Mouse (Mus musculus) bone marrow, adult 2 months (tissue): ENCODE data around the gene Dsn1. TPM values are rescaled to one million over a fixed set of nuclear protein-coding genes. Genes with fewer than 3 reads are reported as not detected.

Experiments
- H3K27ac ChIP-seq: fragments of 200-500 bp; 2 replicates; pipeline ENCODE4 v1.5.1; 2012; ENCODE audit warnings: low read depth, mild to moderate bottlenecking, control low read depth, inconsistent platforms, low read length; ENCODE audit not compliant: control insufficient read depth, poor library complexity, insufficient read depth
- H3K4me1 ChIP-seq: fragments of 200-500 bp; 2 replicates; pipeline ENCODE4 v1.6.1; 2011; ENCODE audit warnings: low read length; ENCODE audit not compliant: control insufficient read depth, insufficient read depth
- H3K4me3 ChIP-seq: fragments of 200-500 bp; replicated peaks from 2 replicates; pipeline ENCODE3; 2011; ENCODE audit warnings: mild to moderate bottlenecking, low read depth, low read length, control low read depth; ENCODE audit not compliant: control insufficient read depth
- CTCF ChIP-seq: fragments of 200-500 bp; IDR thresholded peaks from 2 replicates; pipeline ENCODE4 v1.5.1; 2011; ENCODE audit warnings: low read length, control low read depth; ENCODE audit not compliant: control insufficient read depth, insufficient read depth
- POLR2A ChIP-seq: fragments of 200-500 bp; IDR thresholded peaks from 2 replicates; pipeline ENCODE4 v1.6.1; 2011; ENCODE audit warnings: low read depth, mild to moderate bottlenecking, control low read depth, low read length, borderline replicate concordance; ENCODE audit not compliant: control insufficient read depth
- WGBS: fragments of 180-500 bp; shearing (Covaris S2); methylation state at CpG from one replicate; pipeline ENCODE4 v1.1.7; 2018; 5-methylcytosine and 5-hydroxymethylcytosine counted together
- polyA plus RNA-seq: library from polyadenylated mRNA; stranded (reverse); fragments of >200 nt; gene quantifications from 2 replicates; pipeline ENCODE4 v1.2.4, GENCODE M21; 2011; ENCODE audit warnings: low replicate concordance; ENCODE audit not compliant: missing spikeins, insufficient read depth, insufficient read length

Gene Dsn1
- polyA plus RNA-seq, 1 experiment = 17.2 TPM

DNA sequence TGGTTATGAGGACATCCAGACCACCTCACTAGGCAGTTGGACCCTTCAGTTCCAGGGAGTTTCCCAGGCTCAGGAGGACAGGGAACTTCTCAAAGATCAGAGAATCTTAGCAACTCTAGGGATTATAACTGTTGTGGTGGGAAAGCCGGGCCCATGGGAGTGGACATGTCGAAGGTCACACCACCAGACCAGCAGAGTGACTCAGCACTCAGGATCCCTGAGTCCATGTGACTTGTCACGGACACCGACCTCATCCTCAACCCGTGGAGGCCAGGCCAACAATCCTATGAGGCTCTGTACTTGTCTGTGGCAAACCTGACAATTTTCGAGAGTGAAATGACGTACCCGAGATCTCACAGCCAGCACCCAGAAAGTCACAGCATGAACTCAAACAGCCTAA, 29.4 kb upstream of the Dsn1 start:
- Histone ChIP-seq H3K27ac (no peak overlapping the region), H3K4me3 (no peak overlapping the region), H3K4me1 (no peaks in the 10 kb centered on the region; the same call in 1 of the 2 replicates)
- TF ChIP-seq CTCF (no peak), POLR2A (no peak)
- WGBS = 81% methylated on average over 8 of the region's 8 CpGs

DNA sequence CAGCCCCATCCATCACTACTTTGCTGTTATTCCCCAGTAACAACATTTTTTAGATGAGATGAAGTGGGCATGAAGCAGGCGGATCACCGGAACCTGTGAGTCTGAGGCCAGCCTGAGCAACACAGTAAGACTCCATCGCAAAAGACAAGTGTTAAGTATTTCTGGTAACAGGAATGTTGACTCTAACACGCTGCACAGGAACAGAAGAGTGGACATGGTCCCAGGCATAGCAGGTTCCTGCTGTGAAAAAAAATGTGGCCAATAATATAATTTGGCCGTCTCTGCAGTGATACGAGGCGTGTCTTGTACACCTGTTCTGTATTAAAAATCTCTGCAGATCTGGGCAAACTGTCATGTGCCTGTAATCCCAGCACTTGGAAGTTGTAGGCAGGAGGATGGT, 28.4 kb upstream of the Dsn1 start:
- no peaks in the 10 kb centered on the region; the same call in 1 of the 2 replicates for H3K4me1 ChIP-seq
- H3K4me3 ChIP-seq = no peak overlapping the region
- H3K27ac ChIP-seq = no peak overlapping the region
- TF ChIP-seq CTCF (no peak), POLR2A (no peak)
- WGBS = 90% methylated on average over 7 of the region's 7 CpGs

- no peaks in the 10 kb centered on the region; the same call in 1 of the 2 replicates for H3K4me1 ChIP-seq
- H3K27ac ChIP-seq = no peak overlapping the region
- TF ChIP-seq CTCF (peak; percentile 91), POLR2A (no peak)
- WGBS = 37% methylated on average over 9 of the region's 9 CpGs
- H3K4me3 ChIP-seq = no peak overlapping the region
Measured at GRCm38 (mm10) chr2:157030804-157031203, 23.9 kb upstream of the Dsn1 start.

DNA sequence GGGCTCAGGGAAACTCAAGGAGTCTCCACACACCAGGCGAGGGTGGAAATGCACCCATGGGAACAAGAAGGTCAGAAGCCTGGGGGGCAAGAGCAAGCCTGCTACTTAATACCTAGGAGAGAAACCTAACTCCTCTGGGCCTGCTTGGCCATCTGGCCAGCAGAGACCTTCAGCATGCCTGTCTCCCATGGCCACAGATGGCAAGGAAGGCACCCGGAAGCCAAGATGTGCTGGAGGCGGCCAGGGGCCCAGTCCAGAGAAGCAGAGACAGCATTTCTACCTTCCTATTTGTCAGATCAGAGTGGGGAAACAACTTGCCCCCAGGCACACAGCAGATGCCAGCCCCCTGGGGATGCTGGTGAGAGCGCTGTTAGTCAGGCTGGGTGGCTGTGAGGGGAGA, 21.3 kb upstream of the Dsn1 start:
- 94% methylated on average over 4 of the region's 4 CpGs for WGBS
- H3K4me3 ChIP-seq = no peak overlapping the region
- TF ChIP-seq POLR2A (no peak), CTCF (no peak)
- H3K27ac ChIP-seq = no peak overlapping the region
- no peaks in the 10 kb centered on the region; the same call in 1 of the 2 replicates for H3K4me1 ChIP-seq

- peak overlapping the region; percentile 4 for H3K4me3 ChIP-seq
- TF ChIP-seq CTCF = no peak
- H3K27ac ChIP-seq = peak overlapping the region; percentile 48; the same call in 1 of the 2 replicates
- no peaks in the 10 kb centered on the region; the same call in 1 of the 2 replicates for H3K4me1 ChIP-seq
- WGBS = 40% methylated on average over 21 of the region's 21 CpGs
Measured at GRCm38 (mm10) chr2:157027106-157028008, 20.4 kb upstream of the Dsn1 start.

DNA sequence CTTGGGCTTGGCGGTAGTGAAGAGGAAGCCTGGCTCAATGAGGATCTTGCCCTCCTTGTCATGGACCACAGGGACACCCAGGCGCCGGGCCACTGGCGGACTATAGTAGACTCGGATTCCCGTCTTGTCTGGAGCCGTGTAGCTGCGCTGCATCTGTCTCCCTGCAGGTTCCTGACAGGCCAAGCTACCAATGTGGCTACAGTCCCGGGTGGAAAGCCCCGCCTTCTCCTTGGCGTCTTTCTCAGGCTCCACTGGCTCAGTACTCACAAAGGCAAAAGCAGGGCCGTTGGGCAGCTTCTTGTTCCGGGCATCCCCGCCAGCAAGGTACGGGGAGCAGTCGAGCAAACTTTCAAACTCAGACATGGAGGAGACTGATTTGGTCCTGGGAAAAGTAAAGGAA, 14.2 kb upstream of the Dsn1 start:
- H3K4me3 ChIP-seq = no peak overlapping the region
- H3K4me1 ChIP-seq = no peaks in the 10 kb centered on the region
- TF ChIP-seq CTCF (no peak), POLR2A (no peak)
- WGBS = 93% methylated on average over 16 of the region's 16 CpGs
- H3K27ac ChIP-seq = no peak overlapping the region

- Histone ChIP-seq H3K4me1 (no peaks in the 10 kb centered on the region), H3K27ac (no peak overlapping the region), H3K4me3 (no peak overlapping the region)
- no peak for TF ChIP-seq CTCF
- TF ChIP-seq POLR2A = no peak
- 84% methylated on average over 4 of the region's 4 CpGs for WGBS
Measured at GRCm38 (mm10) chr2:157019228-157019627, 12.3 kb upstream of the Dsn1 start.

GRCm38 (mm10) chr2:157016529-157017270, 9.7 kb upstream of the Dsn1 start:
- WGBS = 79% methylated on average over 18 of the region's 18 CpGs
- no peaks in the 10 kb centered on the region for H3K4me1 ChIP-seq
- H3K27ac ChIP-seq = no peak overlapping the region
- H3K4me3 ChIP-seq = no peak overlapping the region
- TF ChIP-seq CTCF (no peak), POLR2A (no peak)

DNA sequence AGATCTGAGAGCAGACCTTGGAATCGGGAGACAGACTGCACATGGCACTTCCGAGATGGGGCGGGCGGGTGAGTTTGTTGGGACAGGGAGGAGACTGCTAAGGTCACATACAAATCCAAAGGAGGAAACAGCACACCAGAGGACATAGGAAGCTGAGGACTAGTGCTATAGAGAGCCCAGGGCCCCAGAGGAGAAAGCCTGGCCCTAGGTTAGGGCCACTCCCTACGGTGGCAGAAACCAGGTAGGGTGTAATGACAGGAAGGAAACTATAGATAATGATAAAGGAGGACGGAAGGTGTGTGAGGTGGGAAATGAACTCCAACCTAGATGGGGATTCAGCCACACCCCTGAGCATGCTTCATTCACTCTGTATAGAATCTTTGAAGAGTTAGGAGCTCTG, 5.4 kb upstream of the Dsn1 start:
- peaks cover 2% of the 10 kb centered on the region for H3K4me1 ChIP-seq
- no peak for TF ChIP-seq CTCF
- TF ChIP-seq POLR2A = no peak
- 78% methylated on average over 6 of the region's 6 CpGs for WGBS
- H3K27ac ChIP-seq = no peak overlapping the region
- no peak overlapping the region for H3K4me3 ChIP-seq
